8 mouse cellular contexts compared by ENCODE assay signal in genomic region chr11:106037418-106037751, GRCm38 (mm10). TPM values are rescaled to one million over a fixed set of nuclear protein-coding genes. Genes with fewer than 3 reads are reported as not detected.
DNase-seq lines count a peak whose midpoint lies in the region; ATAC-seq and TF ChIP-seq lines count a peak whose summit lies in the region.

No protein-coding gene starts in this region.

- H3K9ac ChIP-seq in hindbrain, embryonic 12.5 days, result peak overlapping the region; percentile 93
- peak overlapping the region; percentile 89 for H3K9ac ChIP-seq in limb, embryonic 12.5 days (replicated peaks)

- H3K9me3 ChIP-seq in G1E (replicated peaks), result no peaks in the 10 kb centered on the region
- H3K9me3 ChIP-seq in hindbrain, embryonic 12.5 days (replicated peaks), result no peaks in the 10 kb centered on the region
- no peaks in the 10 kb centered on the region for H3K9me3 ChIP-seq in limb, embryonic 12.5 days

- peak overlapping the region; percentile 93 for H3K27ac ChIP-seq in hindbrain, embryonic 12.5 days
- peak overlapping the region; percentile 93; the same call in 1 of the 2 replicates for H3K27ac ChIP-seq in limb, embryonic 12.5 days

- DNase-seq in cerebellum, adult 11 months, result peak; percentile 47
- peak; percentile 85 for DNase-seq in G1E (ENCODE audit: low spot score)
- DNase-seq in embryo, embryonic 11 days, result peak; percentile 78
- peak; percentile 48 for DNase-seq in neural tube, embryonic 10.5 days (ENCODE audit: extremely low spot score, low spot score)
- DNase-seq in c-Kit-positive CD71-positive TER-119-positive erythroid progenitor cells, embryonic 14.5 days (ENCODE audit: low spot score), result no peak

- ATAC-seq in cerebellum, adult (ENCODE audit: insufficient number of reproducible peaks, low FRiP score, low TSS enrichment), result no peak
- ATAC-seq in G1E (ENCODE audit: extremely low read depth, insufficient number of reproducible peaks, low FRiP score, poor library complexity, severe bottlenecking), result no peak
- peak; percentile 32; the same call in 1 of the 2 replicates for ATAC-seq in hindbrain, embryonic 12.5 days (ENCODE audit: low FRiP score)
- ATAC-seq in limb, embryonic 12.5 days (ENCODE audit: insufficient number of reproducible peaks, insufficient read depth, low FRiP score, low TSS enrichment, low read depth), result no peak

- no peaks in the 10 kb centered on the region for H3K27me3 ChIP-seq in G1E (ENCODE audit: insufficient read depth, low read length)
- H3K27me3 ChIP-seq in hindbrain, embryonic 12.5 days, result no peaks in the 10 kb centered on the region
- H3K27me3 ChIP-seq in limb, embryonic 12.5 days, result no peaks in the 10 kb centered on the region

- H3K4me2 ChIP-seq in hindbrain, embryonic 12.5 days (replicated peaks), result peak overlapping the region; percentile 84
- H3K4me2 ChIP-seq in limb, embryonic 12.5 days, result peak overlapping the region; percentile 93

- WGBS in hindbrain, embryonic 12.5 days, result under 1% methylated on average over 13 of the region's 13 CpGs
- under 1% methylated on average over 13 of the region's 13 CpGs for WGBS in limb, embryonic 12.5 days

- no peak for TF ChIP-seq CTCF in G1E (IDR thresholded peaks at IDR 0.05; ENCODE audit: low read depth, low read length)

- H3K4me3 ChIP-seq in G1E (ENCODE audit: low read depth, low read length), result peak overlapping the region; percentile 98
- peak overlapping the region; percentile 97 for H3K4me3 ChIP-seq in hindbrain, embryonic 12.5 days
- H3K4me3 ChIP-seq in limb, embryonic 12.5 days (replicated peaks), result peak overlapping the region; percentile 98

- peaks cover 34% of the 10 kb centered on the region for H3K36me3 ChIP-seq in G1E (replicated peaks)
- H3K36me3 ChIP-seq in hindbrain, embryonic 12.5 days, result no peaks in the 10 kb centered on the region
- H3K36me3 ChIP-seq in limb, embryonic 12.5 days, result 0 out of 2 replicates have a peak, but pooled peaks cover 3% of the 10 kb centered on the region

- peaks cover 44% of the 10 kb centered on the region for H3K4me1 ChIP-seq in G1E (ENCODE audit: insufficient read depth, low read depth, low read length)
- peaks cover 27% of the 10 kb centered on the region for H3K4me1 ChIP-seq in hindbrain, embryonic 12.5 days
- H3K4me1 ChIP-seq in limb, embryonic 12.5 days (replicated peaks), result peaks cover 24% of the 10 kb centered on the region

RNA-seq across cellular contexts. Expression of gene Dcaf7, which starts 0.7 kb away (rescaled TPM):
- 70.7 and 84.6 TPM in 2 replicates for total RNA-seq in G1E (2014; fragmentation: Nextera tagmentation)
- 70.0 and 74.3 TPM in 2 replicates for total RNA-seq in G1E (2017)
- 40.4 and 59.3 TPM in 2 replicates for polyA plus RNA-seq in G1E (2012)
- 122 and 136 TPM in 2 replicates for polyA plus RNA-seq in hindbrain, embryonic 12.5 days (2016; fragmentation: Nextera tagmentation; extraction: Ambion mirVana)
- 85.4 and 91.5 TPM in 2 replicates for polyA plus RNA-seq in limb, embryonic 12.5 days (2016; fragmentation: Nextera tagmentation; extraction: Ambion mirVana)

RNA-seq across cellular contexts. Expression of gene Taco1, which starts 28.5 kb away (rescaled TPM):
- 14.6 and 20.3 TPM in 2 replicates for total RNA-seq in G1E (2014; fragmentation: Nextera tagmentation)
- total RNA-seq in G1E (2017), result 20.4 and 21.4 TPM in 2 replicates
- polyA plus RNA-seq in G1E (2012), result 18.6 and 19.2 TPM in 2 replicates
- polyA plus RNA-seq in hindbrain, embryonic 12.5 days (2016; fragmentation: Nextera tagmentation; extraction: Ambion mirVana), result 9.0 and 9.2 TPM in 2 replicates
- polyA plus RNA-seq in limb, embryonic 12.5 days (2016; fragmentation: Nextera tagmentation; extraction: Ambion mirVana), result 9.0 and 10.9 TPM in 2 replicates

RNA-seq across cellular contexts. Expression of gene Kcnh6, which starts 29.5 kb away (rescaled TPM):
- total RNA-seq in G1E (2014; fragmentation: Nextera tagmentation) (not detected in 2 replicates), G1E (2017) (not detected in 2 replicates)
- not detected in 2 replicates for polyA plus RNA-seq in G1E (2012)
- 0.85 and 1.2 TPM in 2 replicates for polyA plus RNA-seq in hindbrain, embryonic 12.5 days (2016; fragmentation: Nextera tagmentation; extraction: Ambion mirVana)
- polyA plus RNA-seq in limb, embryonic 12.5 days (2016; fragmentation: Nextera tagmentation; extraction: Ambion mirVana), result 0.24 and 0.36 TPM in 2 replicates

RNA-seq across cellular contexts. Expression of gene Ace3, which starts 42.9 kb away (rescaled TPM):
- total RNA-seq in G1E (2014; fragmentation: Nextera tagmentation) (not detected in 2 replicates), G1E (2017) (not detected in 2 replicates)
- not detected in 2 replicates for polyA plus RNA-seq in G1E (2012)
- polyA plus RNA-seq in hindbrain, embryonic 12.5 days (2016; fragmentation: Nextera tagmentation; extraction: Ambion mirVana), result not detected in 2 replicates
- not detected in 2 replicates for polyA plus RNA-seq in limb, embryonic 12.5 days (2016; fragmentation: Nextera tagmentation; extraction: Ambion mirVana)

RNA-seq across cellular contexts. Expression of gene Map3k3, which starts 47.0 kb away (rescaled TPM):
- total RNA-seq in G1E (2014; fragmentation: Nextera tagmentation) (21.1 and 30.0 TPM in 2 replicates), G1E (2017) (29.5 and 31.9 TPM in 2 replicates)
- 4.5 and 4.9 TPM in 2 replicates for polyA plus RNA-seq in G1E (2012)
- polyA plus RNA-seq in hindbrain, embryonic 12.5 days (2016; fragmentation: Nextera tagmentation; extraction: Ambion mirVana), result 27.0 and 27.9 TPM in 2 replicates
- polyA plus RNA-seq in limb, embryonic 12.5 days (2016; fragmentation: Nextera tagmentation; extraction: Ambion mirVana), result 27.3 and 35.1 TPM in 2 replicates
